Mouse (Mus musculus) left cerebral cortex, postnatal 36 days (tissue): ENCODE measurements at regions not wholly inside any gene's neighbourhood (a gene's known extent, or its start where the extent isn't known, plus 50 kb on each side); places are given as distances from the start of the nearest gene placed in this dataset.

ENCODE experiments used
- DNase-seq, 2 experiments: peaks; one replicate each; pipeline ENCODE4 v3.0.0; 2021 to 2022; ENCODE audit warnings: low spot score in 2 of 2, mixed read lengths in 1 of 2
- intact Hi-C: fragments of 180-260 bp; cut with DNase I; formaldehyde crosslinking; loops from one replicate; pipeline ENCODE4 v1.15.1; 2025

DNA sequence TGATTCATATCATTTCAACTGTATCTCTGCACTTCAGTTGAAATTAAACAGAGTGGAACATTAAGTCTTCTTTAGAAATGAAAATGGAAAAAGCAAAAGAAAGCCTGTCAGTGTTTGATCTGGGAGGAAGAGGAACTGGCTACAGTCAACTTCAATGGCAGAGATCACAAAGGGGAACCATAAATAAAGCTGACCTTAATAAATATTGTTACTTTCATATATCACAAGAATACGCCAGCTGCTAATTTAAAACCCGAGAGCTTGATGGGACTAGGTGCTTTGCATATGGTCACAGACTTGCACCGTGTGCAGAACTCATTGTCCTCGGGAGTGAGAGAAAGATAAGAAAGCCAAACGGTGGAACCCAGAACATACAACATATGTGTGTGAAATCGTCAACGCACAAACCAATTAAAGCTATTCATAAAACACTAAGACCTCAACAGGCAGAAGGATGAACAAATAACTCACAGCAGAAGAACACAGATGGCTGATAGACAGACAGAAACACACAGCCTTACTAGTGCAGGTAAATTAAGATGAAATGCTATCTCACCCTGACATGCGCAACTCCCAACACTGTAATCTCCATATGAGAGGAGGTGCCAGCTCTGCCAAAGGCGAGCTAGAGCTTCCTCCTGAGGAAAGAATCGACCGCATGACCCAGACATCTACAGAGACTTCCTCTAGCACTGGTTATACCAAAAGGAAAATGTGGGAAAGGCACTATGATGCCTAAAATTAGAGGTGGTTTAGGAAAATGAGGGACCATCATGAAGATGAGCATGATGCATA is 189.9 kb downstream of the Hlx start:
- intact Hi-C loops, result no loop called here
- DNase-seq, result no peak

- DNase-seq, result no peak
- intact Hi-C loops, result no loop called here
These were observed 192.6 kb downstream of the Hlx start for GRCm38 (mm10) chr1:184539818-184540217.

GRCm38 (mm10) chr1:184536311-184537200 is 195.9 kb downstream of the Hlx start:
- intact Hi-C loops, result no loop called here
- DNase-seq, result no peak

- intact Hi-C loops, result no loop called here
- no peak for DNase-seq
These were observed 196.7 kb downstream of the Hlx start for GRCm38 (mm10) chr1:184535691-184536090.

- no peak for DNase-seq
- intact Hi-C loops, result no loop called here
These were observed 197.9 kb downstream of the Hlx start for GRCm38 (mm10) chr1:184534511-184534910.

DNA sequence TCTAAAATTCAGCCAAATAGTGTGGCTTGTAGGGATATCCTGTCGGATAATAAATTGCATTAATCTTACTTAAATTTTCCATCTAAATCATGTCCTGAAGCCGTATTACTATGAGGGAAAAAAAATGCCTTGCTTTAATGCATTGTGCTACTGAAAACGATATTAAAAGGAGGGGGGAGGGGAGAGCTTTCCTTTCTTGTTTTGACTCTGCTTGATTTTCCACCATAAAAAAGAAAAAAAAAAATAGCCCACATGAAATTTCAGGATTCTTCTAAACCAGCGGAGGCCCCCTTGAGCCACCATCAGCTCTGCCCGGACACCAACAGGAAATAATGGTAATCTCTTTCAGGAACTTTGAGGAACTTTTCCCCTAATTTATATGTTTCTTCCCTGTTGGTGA is 198.5 kb downstream of the Hlx start:
- DNase-seq, result no peak
- intact Hi-C loops, result no loop called here

- intact Hi-C loops, result no loop called here
- no peak for DNase-seq
These were observed 199.8 kb downstream of the Hlx start for GRCm38 (mm10) chr1:184532488-184533055.

DNA sequence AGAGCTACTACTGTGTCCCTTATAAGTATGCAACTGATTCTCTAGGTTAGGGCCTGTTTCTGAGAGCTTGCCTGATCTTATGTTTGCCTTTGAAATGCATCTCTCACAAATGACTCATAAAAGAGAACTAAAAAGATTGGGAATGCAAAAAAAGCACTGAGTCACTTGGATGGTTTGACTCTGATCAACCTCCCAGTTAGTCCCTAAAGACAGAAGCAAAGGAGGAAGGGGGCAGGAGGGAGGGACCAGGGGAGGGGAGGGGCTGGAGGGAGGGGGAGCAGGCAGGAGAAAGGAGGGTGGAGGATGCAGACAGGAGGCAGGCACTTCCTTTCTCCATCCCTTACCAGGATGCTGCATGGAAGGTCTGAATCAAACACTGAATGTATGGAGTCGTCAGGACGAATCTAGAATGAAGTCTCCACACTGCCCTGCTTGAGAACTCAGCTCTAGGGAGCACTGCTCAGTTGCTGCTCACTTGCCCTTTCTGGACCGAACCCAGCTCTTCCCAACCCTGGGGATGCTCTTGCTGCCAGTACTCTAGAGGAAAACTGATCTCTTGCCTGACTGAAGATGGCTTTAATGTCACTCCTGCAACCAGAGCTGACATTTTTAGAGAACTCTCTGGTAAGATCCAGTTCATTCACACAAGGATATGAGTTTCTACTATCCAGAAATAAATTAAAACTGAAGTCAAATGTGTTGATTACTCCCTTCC is 201.7 kb downstream of the Hlx start:
- no peak for DNase-seq
- intact Hi-C loops, result no loop called here

DNA sequence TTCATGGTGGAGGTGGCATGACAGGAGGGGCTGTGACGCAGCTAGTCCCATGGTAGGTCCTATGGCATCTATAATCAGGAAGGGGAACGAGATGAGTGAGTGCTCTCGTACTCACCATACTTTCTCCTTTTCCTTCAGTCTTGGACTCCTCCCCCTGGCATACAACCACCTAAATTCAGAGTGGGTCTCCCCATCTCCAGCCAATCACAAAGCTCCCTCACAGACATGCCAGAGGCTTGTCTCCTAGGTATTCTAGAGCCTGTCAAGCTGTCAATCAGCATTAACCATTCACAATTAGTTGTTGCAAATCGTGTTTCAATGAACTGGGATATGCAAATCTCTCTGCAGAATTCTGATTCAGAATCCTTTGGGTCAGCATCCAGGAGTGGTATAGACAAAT is 206.7 kb downstream of the Hlx start:
- DNase-seq, result no peak
- intact Hi-C loops, result no loop called here

- DNase-seq, result no peak
- intact Hi-C loops, result no loop called here
These were observed 212.9 kb downstream of the Hlx start for GRCm38 (mm10) chr1:184519551-184519950.

DNA sequence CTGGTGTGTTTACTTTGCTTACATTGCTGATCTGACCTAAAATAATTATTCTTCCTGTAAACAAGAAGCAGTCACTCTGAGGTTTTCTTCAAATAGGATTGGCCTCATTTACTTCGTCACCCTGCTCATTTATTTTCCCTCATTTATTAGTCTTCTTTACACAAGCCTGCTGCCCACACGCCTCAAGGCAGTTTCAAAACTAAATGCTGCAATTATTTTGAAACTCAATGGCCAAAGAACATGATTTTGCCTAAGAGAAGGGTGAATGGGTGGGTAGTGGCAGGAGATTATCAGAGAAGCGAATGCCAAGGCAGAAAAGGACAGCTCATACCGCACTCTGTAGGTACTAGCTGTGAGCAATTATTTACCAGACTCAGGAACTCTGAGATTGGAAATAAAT is 227.8 kb downstream of the Hlx start:
- no peak for DNase-seq
- intact Hi-C loops, result no loop called here

- intact Hi-C loops, result no loop called here
- DNase-seq, result no peak
These were observed 228.5 kb downstream of the Hlx start for GRCm38 (mm10) chr1:184503827-184504355.

- intact Hi-C loops, result no loop called here
- no peak for DNase-seq
These were observed 231.7 kb downstream of the Hlx start for GRCm38 (mm10) chr1:184500702-184501101.

GRCm38 (mm10) chr1:184498909-184499525 is 233.4 kb downstream of the Hlx start:
- DNase-seq, result no peak
- intact Hi-C loops, result no loop called here

DNA sequence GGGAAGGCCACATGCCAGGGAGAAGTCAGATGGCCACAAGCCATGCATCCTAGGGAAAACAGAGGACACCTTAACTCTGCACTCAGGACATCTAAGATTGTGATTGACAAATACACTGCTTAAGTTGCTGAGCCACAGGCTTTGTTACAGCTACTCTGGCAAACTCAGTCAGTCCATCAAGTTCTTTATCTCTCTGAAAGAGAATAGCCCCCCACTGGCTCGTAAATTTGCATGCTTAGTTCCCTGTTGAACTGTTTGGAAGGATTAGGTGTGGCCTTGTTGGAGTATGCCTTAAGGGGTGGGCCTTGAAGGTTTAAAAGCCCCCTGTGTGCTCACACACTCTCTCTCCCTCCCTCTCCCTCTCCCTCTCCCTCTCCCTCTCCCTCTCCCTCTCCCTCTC is 235.4 kb downstream of the Hlx start:
- intact Hi-C loops, result no loop called here
- no peak for DNase-seq

DNA sequence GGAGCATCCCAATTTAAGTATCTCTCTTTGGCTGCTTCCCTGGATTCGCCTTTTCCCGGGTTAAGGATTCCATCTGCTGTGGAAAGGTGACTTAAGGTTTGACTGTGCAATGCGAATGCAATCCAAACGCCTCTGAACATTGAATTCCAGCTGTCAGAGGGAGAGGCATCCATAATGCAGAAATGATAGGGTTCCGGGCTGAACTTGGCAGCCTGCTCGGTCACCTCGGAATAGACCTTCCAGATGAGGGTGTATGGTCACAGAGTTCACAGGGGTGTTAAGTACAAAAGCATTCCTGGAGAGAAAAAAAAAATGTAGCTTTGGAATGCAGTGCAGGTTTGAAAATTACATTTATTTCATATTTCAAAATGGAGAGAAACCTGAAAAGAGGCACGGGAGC is 238.6 kb downstream of the Hlx start:
- intact Hi-C loops, result no loop called here
- DNase-seq, result no peak

GRCm38 (mm10) chr1:184492115-184492514 is 240.3 kb downstream of the Hlx start:
- DNase-seq, result no peak
- intact Hi-C loops, result no loop called here

GRCm38 (mm10) chr1:184491252-184491651 is 241.2 kb downstream of the Hlx start:
- DNase-seq, result no peak
- intact Hi-C loops, result no loop called here

- intact Hi-C loops, result no loop called here
- DNase-seq, result no peak
These were observed 245.0 kb downstream of the Hlx start for GRCm38 (mm10) chr1:184487409-184487808.
